Mouse (Mus musculus) embryo, embryonic 10.5 days (tissue): ENCODE results near the gene Idh3g.
"Not testable (repeated sequence)": the region's sequence is repeated elsewhere in the genome, so short reads cannot be mapped to it uniquely, and the experiment has no call there.

Experiments used
- DNase-seq: peaks from one replicate; pipeline ENCODE4 v3.0.0-alpha.2; 2015; ENCODE audit warnings: low spot score

The Idh3g gene

DNA sequence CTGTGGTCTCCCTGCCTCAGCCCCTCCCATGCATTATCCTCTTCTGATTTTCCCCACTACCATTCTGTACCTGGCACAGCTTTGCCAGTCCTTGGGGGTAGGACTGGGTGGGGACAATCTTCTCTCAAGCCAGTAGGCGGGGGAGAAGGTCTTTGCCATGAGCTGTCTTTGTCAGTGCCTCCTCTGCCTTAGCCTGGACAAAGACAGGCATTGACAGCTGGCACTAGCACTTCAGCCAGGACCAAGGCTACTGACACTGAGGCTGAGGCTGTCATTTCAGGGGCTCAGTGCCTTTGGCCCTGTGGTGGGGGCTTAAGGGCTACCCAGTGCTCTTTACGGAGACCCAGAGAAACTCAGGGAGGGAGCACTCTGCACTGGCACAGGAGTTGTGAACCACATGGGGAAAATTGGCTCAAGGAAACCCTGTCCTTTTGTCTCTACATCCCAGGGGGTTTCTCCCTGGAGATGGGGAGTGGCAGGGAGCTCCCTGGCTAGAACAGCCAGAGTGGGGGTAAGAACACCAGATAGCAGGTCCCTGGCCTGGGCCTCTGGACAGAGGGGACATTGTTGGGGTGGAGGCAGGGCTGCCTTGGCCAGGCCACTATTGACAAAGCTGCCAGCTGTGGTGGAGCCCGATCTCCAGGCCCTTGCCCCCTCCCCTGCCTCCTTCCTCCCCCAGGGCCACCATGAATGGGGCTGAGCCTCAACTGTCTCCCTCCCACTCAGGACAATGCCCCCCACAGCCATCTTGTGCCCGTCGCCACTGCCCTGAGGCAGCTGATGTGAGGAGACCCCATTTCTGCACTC lies 30.2 kb downstream of the Idh3g start, which contains the start of gene Plxnb3:
TSS of gene Plxnb3 (plus strand) at position 757 of the 807 bp plus-strand sequence.
- no peak for DNase-seq

DNA sequence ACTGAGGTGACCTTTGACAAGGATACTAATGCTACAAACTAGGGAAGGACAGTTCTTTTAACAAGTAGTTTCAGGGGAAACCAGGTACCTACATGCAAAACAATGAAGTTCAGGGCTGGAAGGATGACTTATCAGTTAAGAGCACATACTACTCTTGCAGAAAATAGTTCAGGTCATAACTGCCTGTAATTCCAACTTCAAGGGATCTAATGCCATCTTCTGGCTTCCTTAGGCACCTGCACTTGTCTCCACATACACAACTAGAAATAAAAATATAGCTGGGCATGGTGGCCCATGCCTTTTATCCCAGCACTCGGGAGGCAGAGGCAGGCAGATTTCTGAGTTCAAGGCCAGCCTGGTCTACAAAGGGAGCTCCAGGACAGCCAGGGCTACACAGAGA lies 37.7 kb downstream of the Idh3g start:
- DNase-seq: no peak

DNA sequence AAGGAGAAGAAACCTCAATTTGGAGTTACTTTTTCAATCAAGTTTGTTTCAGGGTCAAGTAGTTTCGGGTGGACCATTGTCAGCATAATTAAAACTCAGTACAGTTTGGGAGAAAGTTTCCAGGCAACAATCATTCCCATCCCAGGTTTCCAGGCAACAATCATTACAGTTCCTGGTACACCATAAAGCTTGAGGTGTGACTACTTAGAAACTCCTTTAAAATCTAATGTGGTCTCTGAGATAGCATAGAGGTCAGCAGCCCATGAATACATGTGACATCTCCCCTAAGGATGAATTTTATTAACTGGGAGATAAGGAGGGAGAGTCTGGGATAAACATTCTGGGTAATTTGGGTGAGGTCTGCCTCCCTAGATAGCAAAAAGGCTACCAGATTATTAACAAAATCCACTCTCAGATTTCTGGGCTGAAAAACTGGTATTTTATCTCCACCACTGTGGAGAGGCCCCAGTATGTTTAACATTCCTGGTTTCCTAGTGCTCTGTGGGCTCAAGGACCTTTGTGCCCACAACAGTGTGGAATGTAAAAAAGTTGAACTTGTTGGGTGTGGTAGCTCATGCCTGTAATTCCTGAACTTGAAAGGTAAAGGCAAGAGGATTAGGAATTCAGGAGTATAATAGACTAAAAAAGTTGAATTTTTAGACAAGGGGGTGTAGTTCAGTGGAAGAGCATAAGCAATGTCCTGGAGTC lies 41.8 kb downstream of the Idh3g start:
- no peak for DNase-seq

DNA sequence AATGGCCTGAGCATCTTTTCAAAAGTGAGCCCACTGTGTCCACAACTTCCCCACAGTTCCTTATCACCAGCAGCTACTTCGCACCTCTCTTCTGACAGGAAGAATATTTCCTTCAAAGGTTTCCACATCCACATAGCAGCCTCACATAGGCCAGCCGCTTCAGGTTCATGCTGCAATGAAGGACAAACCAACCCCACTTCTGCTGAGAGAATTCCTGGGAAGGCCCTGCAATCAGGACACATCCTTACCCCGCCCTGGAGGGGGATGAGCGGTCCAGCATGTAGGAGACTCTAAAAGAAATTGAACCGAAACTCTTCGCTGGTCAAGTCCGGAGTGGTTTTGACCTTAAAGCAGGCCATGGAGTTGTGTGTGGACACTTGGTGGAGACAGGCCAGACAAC lies 46.9 kb downstream of the Idh3g start:
- not testable (repeated sequence) for DNase-seq

DNA sequence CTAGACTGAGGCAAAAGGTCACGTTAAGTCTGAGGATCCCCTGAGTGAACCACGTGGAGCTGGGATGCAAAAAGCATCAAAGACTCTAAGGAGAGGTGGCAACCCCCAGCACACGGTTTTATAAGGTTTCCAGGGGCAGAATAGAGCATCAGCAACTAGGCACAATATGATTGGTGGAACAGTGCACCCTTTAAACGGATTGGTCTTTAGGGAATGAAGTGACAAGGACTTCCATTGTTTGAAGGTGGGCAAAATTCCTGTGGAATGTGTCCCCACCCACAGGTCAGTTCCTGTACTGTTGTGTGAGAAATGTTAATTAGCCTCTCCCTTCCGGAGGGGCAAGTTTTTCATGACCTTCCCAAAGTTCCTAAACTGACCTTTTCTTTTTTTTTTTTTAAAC lies 47.5 kb downstream of the Idh3g start:
- DNase-seq: no peak

DNA sequence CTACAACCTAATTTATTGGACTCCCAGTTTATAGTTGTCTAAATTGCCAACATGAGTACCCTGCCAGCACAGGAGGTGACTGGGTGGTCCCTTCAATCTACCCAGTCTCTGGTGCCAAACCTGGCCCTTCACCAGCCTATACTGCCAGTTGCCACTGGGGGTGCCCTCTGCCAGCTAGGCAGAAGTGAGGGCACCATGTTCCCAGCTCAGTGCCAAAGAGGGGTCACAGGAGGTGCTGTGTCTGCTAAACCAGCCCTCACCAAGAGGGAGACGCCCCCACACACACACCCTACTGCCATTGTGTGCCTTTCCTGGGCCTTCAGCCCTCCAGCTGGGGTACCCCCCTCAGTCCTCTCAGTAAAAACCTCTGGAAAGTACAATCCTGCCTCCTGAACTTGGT lies 48.5 kb downstream of the Idh3g start:
- DNase-seq: no peak

DNA sequence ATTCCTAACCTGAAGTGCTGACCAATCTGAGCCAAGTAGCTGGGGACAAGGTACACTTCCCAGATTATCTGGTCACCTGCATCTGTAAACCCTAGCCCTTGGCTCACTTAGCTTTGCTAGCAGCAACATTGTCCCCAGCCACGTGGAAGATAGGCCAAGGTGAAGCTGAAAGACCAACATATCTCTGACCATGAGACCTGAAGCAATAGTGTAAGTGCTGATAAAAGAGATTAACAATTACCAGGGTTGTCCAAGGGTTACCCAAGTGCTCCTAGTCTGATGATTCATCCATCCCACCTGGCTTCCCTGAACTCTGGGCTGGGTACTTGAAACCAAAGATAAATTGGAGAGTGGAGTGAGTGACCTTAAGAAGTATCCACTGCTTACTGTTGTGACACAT lies 55.8 kb downstream of the Idh3g start:
- no peak for DNase-seq
